Mouse (Mus musculus): ENCODE data around the gene Gm5105.

Gm5105 gene

GRCm38 (mm10) chr3:138067288-138067687 is at the start of gene Gm5105:
Gene Gm5105 (minus strand): TSS chr3:138067388.
- no peak for DNase-seq (ENCODE audit: extremely low read depth, insufficient read length, low spot score)

GRCm38 (mm10) chr3:138116871-138117270 is 49.7 kb upstream of the Gm5105 start:
- DNase-seq (ENCODE audit: extremely low read depth, insufficient read length, low spot score) = no peak

- no peak for DNase-seq (ENCODE audit: extremely low read depth, insufficient read length, low spot score)
Observed at GRCm38 (mm10) chr3:138114106-138114505, 46.9 kb upstream of the Gm5105 start.

- DNase-seq (ENCODE audit: extremely low read depth, insufficient read length, low spot score) = no peak
Observed at GRCm38 (mm10) chr3:138110910-138111782, 44.0 kb upstream of the Gm5105 start.

GRCm38 (mm10) chr3:138106887-138107286 is 39.7 kb upstream of the Gm5105 start:
- DNase-seq (ENCODE audit: extremely low read depth, insufficient read length, low spot score) = no peak

- peak; percentile 53 for DNase-seq (ENCODE audit: extremely low read depth, insufficient read length, low spot score)
Observed at GRCm38 (mm10) chr3:138105056-138105455, 37.9 kb upstream of the Gm5105 start.

- peak; percentile 65 for DNase-seq (ENCODE audit: extremely low read depth, insufficient read length, low spot score)
Observed at GRCm38 (mm10) chr3:138103690-138104089, 36.5 kb upstream of the Gm5105 start.

GRCm38 (mm10) chr3:138101936-138102335 is 34.7 kb upstream of the Gm5105 start:
- no peak for DNase-seq (ENCODE audit: extremely low read depth, insufficient read length, low spot score)

GRCm38 (mm10) chr3:138097718-138098117 is 30.5 kb upstream of the Gm5105 start:
- DNase-seq (ENCODE audit: extremely low read depth, insufficient read length, low spot score) = no peak

- peak; percentile 25 for DNase-seq (ENCODE audit: extremely low read depth, insufficient read length, low spot score)
Observed at GRCm38 (mm10) chr3:138096263-138097028, 29.3 kb upstream of the Gm5105 start.

- DNase-seq (ENCODE audit: extremely low read depth, insufficient read length, low spot score) = peak; percentile 63
Observed at GRCm38 (mm10) chr3:138095718-138096117, 28.5 kb upstream of the Gm5105 start.

GRCm38 (mm10) chr3:138095301-138095700 is 28.1 kb upstream of the Gm5105 start:
- DNase-seq (ENCODE audit: extremely low read depth, insufficient read length, low spot score) = no peak

- no peak for DNase-seq (ENCODE audit: extremely low read depth, insufficient read length, low spot score)
Observed at GRCm38 (mm10) chr3:138083896-138084295, 16.7 kb upstream of the Gm5105 start.

- DNase-seq (ENCODE audit: extremely low read depth, insufficient read length, low spot score) = no peak
Observed at GRCm38 (mm10) chr3:138083073-138083637, 16.0 kb upstream of the Gm5105 start.

GRCm38 (mm10) chr3:138078701-138079100 is 11.5 kb upstream of the Gm5105 start:
- no peak for DNase-seq (ENCODE audit: extremely low read depth, insufficient read length, low spot score)

GRCm38 (mm10) chr3:138077476-138078340 is 10.5 kb upstream of the Gm5105 start:
- no peak for DNase-seq (ENCODE audit: extremely low read depth, insufficient read length, low spot score)

- DNase-seq (ENCODE audit: extremely low read depth, insufficient read length, low spot score) = no peak
Observed at GRCm38 (mm10) chr3:138075209-138075608, 8.0 kb upstream of the Gm5105 start.

GRCm38 (mm10) chr3:138074214-138074613 is 7.0 kb upstream of the Gm5105 start:
- no peak for DNase-seq (ENCODE audit: extremely low read depth, insufficient read length, low spot score)

- DNase-seq (ENCODE audit: extremely low read depth, insufficient read length, low spot score) = no peak
Observed at GRCm38 (mm10) chr3:138071476-138072073, 4.4 kb upstream of the Gm5105 start.

GRCm38 (mm10) chr3:138071004-138071403 is 3.8 kb upstream of the Gm5105 start:
- DNase-seq (ENCODE audit: extremely low read depth, insufficient read length, low spot score) = no peak

Measured in 3134 (cell line).